Mouse (Mus musculus): ENCODE data around the gene Krtap11-1.

- TF ChIP-seq POLR2A (IDR thresholded peaks at IDR 0.05; ENCODE audit: control insufficient read depth in 1 of 2, insufficient read depth in 1 of 2, low read depth in 1 of 2, low read length in 2 of 2, poor library complexity in 1 of 2) (no peak), CTCF (IDR thresholded peaks at IDR 0.05 in 2 of 3, conservative IDR thresholded peaks at IDR 0.05 in 1 of 3; ENCODE audit: control insufficient read depth in 1 of 3, insufficient read depth in 1 of 3, low read depth in 2 of 3, low read length in 3 of 3, poor library complexity in 1 of 3, severe bottlenecking in 1 of 3) (no peak), SMC3 (IDR thresholded peaks at IDR 0.05; ENCODE audit: low read depth, low read length) (no peak), GATA1 (IDR thresholded peaks at IDR 0.05; ENCODE audit: low read depth, low read length) (no peak), MAX (IDR thresholded peaks at IDR 0.05; ENCODE audit: low read length) (no peak), TAL1 (IDR thresholded peaks at IDR 0.05; ENCODE audit: low read length) (no peak), SIN3A (IDR thresholded peaks at IDR 0.05; ENCODE audit: low read length) (no peak), RAD21 (IDR thresholded peaks at IDR 0.05; ENCODE audit: low read depth, low read length) (no peak), ZC3H11A (IDR thresholded peaks at IDR 0.05; ENCODE audit: low read depth, low read length) (no peak), USF2 (IDR thresholded peaks at IDR 0.05; ENCODE audit: borderline replicate concordance in 1 of 2, insufficient read depth in 1 of 2, low read depth in 1 of 2, low read length in 2 of 2) (no peak)
These were observed 46.3 kb upstream of the Krtap11-1 start for GRCm38 (mm10) chr16:89617251-89617650.

Measured in MEL (cell line).